17 mouse cellular contexts compared by ENCODE assay signal in genomic region chr16:73864625-73865024, GRCm38 (mm10).
DNase-seq lines count a peak whose midpoint lies in the region; ATAC-seq lines count a peak whose summit lies in the region.
"Had no signal": no experiment of that assay in that cellular context is flagged by ENCODE, and none has a peak within 500 bp of the region (broad histone marks: within the 10 kb centered on the region; RNA-seq: fewer than 3 reads in every experiment).

No protein-coding gene starts in this region.

- no peak overlapping the region for H3K9ac ChIP-seq in heart, embryonic 12.5 days
- H3K9ac ChIP-seq in midbrain, embryonic 13.5 days (replicated peaks): no peak overlapping the region
- no peak overlapping the region for H3K9ac ChIP-seq in hindbrain, embryonic 12.5 days
- H3K9ac ChIP-seq in neural tube, embryonic 14.5 days (replicated peaks; ENCODE audit: low read depth, low read length): no peak overlapping the region

- H3K27me3 ChIP-seq in heart, embryonic 12.5 days (replicated peaks): no peaks in the 10 kb centered on the region
- no peaks in the 10 kb centered on the region for H3K27me3 ChIP-seq in midbrain, embryonic 13.5 days
- no peaks in the 10 kb centered on the region for H3K27me3 ChIP-seq in midbrain, embryonic 10.5 days (ENCODE audit: low read depth, poor library complexity, severe bottlenecking)
- no peaks in the 10 kb centered on the region for H3K27me3 ChIP-seq in hindbrain, embryonic 12.5 days
- no peaks in the 10 kb centered on the region for H3K27me3 ChIP-seq in neural tube, embryonic 14.5 days (ENCODE audit: control insufficient read depth, insufficient read depth, low read length)

- no peaks in the 10 kb centered on the region for H3K36me3 ChIP-seq in heart, embryonic 12.5 days
- no peaks in the 10 kb centered on the region for H3K36me3 ChIP-seq in midbrain, embryonic 13.5 days
- no peaks in the 10 kb centered on the region for H3K36me3 ChIP-seq in midbrain, embryonic 10.5 days
- H3K36me3 ChIP-seq in hindbrain, embryonic 12.5 days: no peaks in the 10 kb centered on the region
- no peaks in the 10 kb centered on the region for H3K36me3 ChIP-seq in neural tube, embryonic 14.5 days (ENCODE audit: control insufficient read depth, insufficient read depth, low read length)

- H3K27ac ChIP-seq in heart, embryonic 12.5 days (ENCODE audit: poor library complexity, severe bottlenecking): no peak overlapping the region
- 0 out of 2 replicates have a peak overlapping the region, but pooled peaks have one; percentile 26 for H3K27ac ChIP-seq in midbrain, embryonic 13.5 days
- no peak overlapping the region for H3K27ac ChIP-seq in midbrain, embryonic 10.5 days (replicated peaks)
- peak overlapping the region; percentile 6 for H3K27ac ChIP-seq in hindbrain, embryonic 12.5 days
- no peak overlapping the region; the same call in 1 of the 2 replicates for H3K27ac ChIP-seq in neural tube, embryonic 14.5 days (ENCODE audit: low read depth, low read length)
- H3K27ac ChIP-seq: gastrocnemius, adult 2 months had no signal

- no peaks in the 10 kb centered on the region for H3K9me3 ChIP-seq in heart, embryonic 12.5 days (replicated peaks)
- H3K9me3 ChIP-seq in midbrain, embryonic 13.5 days: no peaks in the 10 kb centered on the region
- no peaks in the 10 kb centered on the region for H3K9me3 ChIP-seq in midbrain, embryonic 10.5 days (replicated peaks)
- no peaks in the 10 kb centered on the region for H3K9me3 ChIP-seq in hindbrain, embryonic 12.5 days (replicated peaks)
- no peaks in the 10 kb centered on the region for H3K9me3 ChIP-seq in neural tube, embryonic 14.5 days (ENCODE audit: control insufficient read depth, low read length)

- H3K4me3 ChIP-seq in heart, embryonic 12.5 days: no peak overlapping the region
- H3K4me3 ChIP-seq in midbrain, embryonic 13.5 days (replicated peaks): no peak overlapping the region
- no peak overlapping the region for H3K4me3 ChIP-seq in midbrain, embryonic 10.5 days
- no peak overlapping the region for H3K4me3 ChIP-seq in hindbrain, embryonic 12.5 days
- no peak overlapping the region for H3K4me3 ChIP-seq in neural tube, embryonic 14.5 days (ENCODE audit: low read depth, low read length)
- H3K4me3 ChIP-seq: erythroblast, embryonic 14.5 days; gastrocnemius, adult 2 months had no signal

- no peak for ATAC-seq in heart, embryonic 12.5 days (ENCODE audit: insufficient number of reproducible peaks, low FRiP score)
- ATAC-seq in midbrain, embryonic 13.5 days: 0 out of 2 replicates have a peak, but pooled peaks have one; percentile 69
- ATAC-seq in hindbrain, embryonic 12.5 days (ENCODE audit: low FRiP score): peak; percentile 54; the same call in 1 of the 2 replicates
- peak; percentile 49; the same call in 1 of the 2 replicates for ATAC-seq in neural tube, embryonic 14.5 days (ENCODE audit: low read depth)
- no peak for ATAC-seq in activated CD4-positive, CD25-positive, alpha-beta regulatory T cell, adult 4 months

- no peak for DNase-seq in heart, adult 9 months (ENCODE audit: low spot score in 2 of 2)
- no peak for DNase-seq in midbrain, embryonic 10.5 days (ENCODE audit: low spot score)
- DNase-seq in frontal cortex, adult 2 months (ENCODE audit: extremely low spot score in 1 of 2, low spot score in 1 of 2): no peak
- DNase-seq: cerebellum, adult 11 months; gastrocnemius, adult 2 months; kidney, adult 11 months; liver; lung, adult 2 months; right cerebral cortex, adult 18-20 months; spleen, adult 18-20 months; thymus, postnatal 4 days had no signal

- 15% methylated on average over 9 of the region's 9 CpGs for WGBS in heart, embryonic 12.5 days
- WGBS in midbrain, embryonic 13.5 days: 22% methylated on average over 9 of the region's 9 CpGs
- 42% methylated on average over 9 of the region's 9 CpGs for WGBS in midbrain, embryonic 10.5 days
- 36% methylated on average over 9 of the region's 9 CpGs for WGBS in hindbrain, embryonic 12.5 days
- 20% methylated on average over 9 of the region's 9 CpGs for WGBS in neural tube, embryonic 14.5 days

- peaks cover 9% of the 10 kb centered on the region for H3K4me1 ChIP-seq in heart, embryonic 12.5 days (replicated peaks)
- H3K4me1 ChIP-seq in midbrain, embryonic 13.5 days (replicated peaks): peaks cover 27% of the 10 kb centered on the region
- H3K4me1 ChIP-seq in midbrain, embryonic 10.5 days: peaks cover 21% of the 10 kb centered on the region
- peaks cover 17% of the 10 kb centered on the region for H3K4me1 ChIP-seq in hindbrain, embryonic 12.5 days
- H3K4me1 ChIP-seq in neural tube, embryonic 14.5 days (ENCODE audit: control insufficient read depth, insufficient read depth, low read length): peaks cover 17% of the 10 kb centered on the region; the same call in 1 of the 2 replicates

- H3K4me2 ChIP-seq in heart, embryonic 12.5 days: peak overlapping the region; percentile 16
- peak overlapping the region; percentile 25 for H3K4me2 ChIP-seq in midbrain, embryonic 13.5 days (replicated peaks)
- H3K4me2 ChIP-seq in hindbrain, embryonic 12.5 days (replicated peaks): no peak overlapping the region
- H3K4me2 ChIP-seq in neural tube, embryonic 14.5 days (ENCODE audit: low read depth, low read length): peak overlapping the region; percentile 4; the same call in 1 of the 2 replicates

Comparison
In these comparisons a context has a peak if more than half of its experiments do, and no peak if none do; other contexts are left out.
1. H3K27ac ChIP-seq: peak in midbrain, embryonic 13.5 days (single experiment) and hindbrain, embryonic 12.5 days (single experiment); none in heart, embryonic 12.5 days (single experiment), midbrain, embryonic 10.5 days (single experiment) and neural tube, embryonic 14.5 days (single experiment).
2. ATAC-seq: peak in midbrain, embryonic 13.5 days (single experiment), hindbrain, embryonic 12.5 days (single experiment) and neural tube, embryonic 14.5 days (single experiment); none in heart, embryonic 12.5 days (single experiment) and activated CD4-positive, CD25-positive, alpha-beta regulatory T cell, adult 4 months (single experiment).